9 mouse cellular contexts compared by ENCODE assay signal in the genomic region with DNA sequence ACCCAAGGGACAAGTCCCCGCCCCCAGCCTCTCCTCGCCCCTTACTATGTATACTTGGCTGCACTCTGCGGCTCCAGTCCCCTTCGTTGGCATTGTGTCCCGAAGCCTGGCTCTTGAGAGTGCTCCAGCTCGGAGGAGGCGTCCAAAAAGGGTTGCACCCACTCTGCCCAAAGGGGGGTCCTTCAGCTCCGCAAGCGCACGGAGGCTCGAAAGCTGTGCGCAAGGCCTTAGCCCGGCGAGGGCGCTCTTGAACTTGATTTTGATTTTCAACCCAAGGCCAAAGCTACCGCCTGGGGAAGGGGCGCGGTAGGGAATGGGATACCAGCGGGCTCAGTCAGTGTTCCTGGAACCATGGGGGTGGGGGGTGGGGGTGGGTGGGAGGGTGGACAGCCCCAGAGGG. TPM values are rescaled to one million over a fixed set of nuclear protein-coding genes. Genes with fewer than 3 reads are reported as not detected.
DNase-seq lines count a peak whose midpoint lies in the region; ATAC-seq lines count a peak whose summit lies in the region.
"Had no signal": no experiment of that assay in that cellular context is flagged by ENCODE, and none has a peak within 500 bp of the region (broad histone marks: within the 10 kb centered on the region; RNA-seq: fewer than 3 reads in every experiment).

No protein-coding gene starts in this region.

- H3K27ac ChIP-seq in heart, embryonic 12.5 days (ENCODE audit: poor library complexity, severe bottlenecking), result no peak overlapping the region

- H3K27me3 ChIP-seq in heart, embryonic 12.5 days (replicated peaks), result peaks cover 96% of the 10 kb centered on the region

- ATAC-seq in heart, embryonic 12.5 days (ENCODE audit: insufficient number of reproducible peaks, low FRiP score), result no peak

- H3K4me1 ChIP-seq in heart, embryonic 12.5 days (replicated peaks), result peaks cover 37% of the 10 kb centered on the region

- no peak overlapping the region for H3K9ac ChIP-seq in heart, embryonic 12.5 days

- H3K9me3 ChIP-seq in heart, embryonic 12.5 days (replicated peaks), result no peaks in the 10 kb centered on the region

- 1% methylated on average over 19 of the region's 19 CpGs for WGBS in heart, embryonic 12.5 days

- H3K4me3 ChIP-seq in heart, embryonic 12.5 days, result peak overlapping the region; percentile 58

- peak overlapping the region; percentile 92 for H3K4me2 ChIP-seq in heart, embryonic 12.5 days

- no peaks in the 10 kb centered on the region for H3K36me3 ChIP-seq in heart, embryonic 12.5 days

- peak; percentile 88 for DNase-seq in heart, adult 11 months
- no peak for DNase-seq in heart, adult 8-10 months (ENCODE audit: low spot score)
- DNase-seq in adrenal gland, postnatal 36 days, result peak; percentile 49 to 67
- peak; percentile 81 for DNase-seq in kidney, postnatal 10 days
- DNase-seq in lung, postnatal 10 days, result peak; percentile 74
- DNase-seq in right cerebral cortex, postnatal 36 days (ENCODE audit: low spot score in 2 of 2), result peak; percentile 23 to 43
- DNase-seq in natural killer cell, adult 2 months (ENCODE audit: low spot score in 2 of 2), result no peak

RNA-seq across cellular contexts. Expression of a gene that starts 0.5 kb away (rescaled TPM):
- total RNA-seq in heart, adult 8-10 months (2022), result under 1 TPM in 3 of 4 experiments, not detected in 1; 0.13 to 0.43 (median 0.41) TPM
- 10 to 100 TPM in 1 of 2 experiments, under 1 TPM in 1; 0.46 to 20.1 TPM for total RNA-seq in adrenal gland, postnatal 36 days (2021)
- 0.05 and 0.22 TPM in 2 replicates for polyA plus RNA-seq in heart, embryonic 12.5 days (2016; fragmentation: Nextera tagmentation; extraction: Ambion mirVana)
- total RNA-seq: MEL had no signal

Comparison
In these comparisons a context has a peak if more than half of its experiments do, and no peak if none do; other contexts are left out.
1. DNase-seq: peak in heart, adult 11 months (single experiment), adrenal gland, postnatal 36 days (2 of 2), kidney, postnatal 10 days (single experiment), lung, postnatal 10 days (single experiment) and right cerebral cortex, postnatal 36 days (2 of 2); none in heart, adult 8-10 months (single experiment) and natural killer cell, adult 2 months (0 of 2).